Mouse (Mus musculus): ENCODE results near the gene Grb7.

The Grb7 gene

GRCm38 (mm10) chr11:98470795-98471194 lies 24.6 kb downstream of the Grb7 start:
- DNase-seq (ENCODE audit: low spot score in 2 of 2): no peak

- no peak for DNase-seq (ENCODE audit: low spot score in 2 of 2)
Measured at GRCm38 (mm10) chr11:98472696-98473095, 26.5 kb downstream of the Grb7 start.

GRCm38 (mm10) chr11:98473916-98474479 lies 27.8 kb downstream of the Grb7 start:
- no peak for DNase-seq (ENCODE audit: low spot score in 2 of 2)

GRCm38 (mm10) chr11:98474967-98475366 lies 28.8 kb downstream of the Grb7 start:
- DNase-seq (ENCODE audit: low spot score in 2 of 2): no peak

GRCm38 (mm10) chr11:98475630-98476433 lies 29.6 kb downstream of the Grb7 start:
- DNase-seq (ENCODE audit: low spot score in 2 of 2): no peak

- no peak for DNase-seq (ENCODE audit: low spot score in 2 of 2)
Measured at GRCm38 (mm10) chr11:98476434-98476807, 30.2 kb downstream of the Grb7 start.

- DNase-seq (ENCODE audit: low spot score in 2 of 2): no peak
Measured at GRCm38 (mm10) chr11:98477011-98477701, 31.0 kb downstream of the Grb7 start.

GRCm38 (mm10) chr11:98479026-98479939 lies 33.1 kb downstream of the Grb7 start:
- DNase-seq (ENCODE audit: low spot score in 2 of 2): no peak

GRCm38 (mm10) chr11:98479940-98480497 lies 33.8 kb downstream of the Grb7 start:
- no peak for DNase-seq (ENCODE audit: low spot score in 2 of 2)

- DNase-seq (ENCODE audit: low spot score in 2 of 2): no peak
Measured at GRCm38 (mm10) chr11:98481231-98481630, 35.0 kb downstream of the Grb7 start.

- no peak for DNase-seq (ENCODE audit: low spot score in 2 of 2)
Measured at GRCm38 (mm10) chr11:98482067-98482466, 35.9 kb downstream of the Grb7 start.

- no peak for DNase-seq (ENCODE audit: low spot score in 2 of 2)
Measured at GRCm38 (mm10) chr11:98485749-98486148, 39.6 kb downstream of the Grb7 start.

GRCm38 (mm10) chr11:98487526-98488040 lies 41.4 kb downstream of the Grb7 start:
- no peak for DNase-seq (ENCODE audit: low spot score in 2 of 2)

GRCm38 (mm10) chr11:98488540-98489234 lies 42.5 kb downstream of the Grb7 start:
- no peak for DNase-seq (ENCODE audit: low spot score in 2 of 2)

- DNase-seq (ENCODE audit: low spot score in 2 of 2): no peak
Measured at GRCm38 (mm10) chr11:98491571-98491970, 45.4 kb downstream of the Grb7 start.

GRCm38 (mm10) chr11:98492959-98493358 lies 46.8 kb downstream of the Grb7 start:
- DNase-seq (ENCODE audit: low spot score in 2 of 2): no peak

- DNase-seq (ENCODE audit: low spot score in 2 of 2): no peak
Measured at GRCm38 (mm10) chr11:98493394-98493793, 47.2 kb downstream of the Grb7 start.

GRCm38 (mm10) chr11:98495176-98495719 lies 49.1 kb downstream of the Grb7 start:
- no peak for DNase-seq (ENCODE audit: low spot score in 2 of 2)

GRCm38 (mm10) chr11:98497388-98498288 lies 51.4 kb downstream of the Grb7 start:
- no peak for DNase-seq (ENCODE audit: low spot score in 2 of 2)
